Mouse (Mus musculus): ENCODE measurements at regions not wholly inside any gene's neighbourhood (a gene's known extent, or its start where the extent isn't known, plus 50 kb on each side); places are given as distances from the start of the nearest gene placed in this dataset.
"Not testable (repeated sequence)": the region's sequence is repeated elsewhere in the genome, so short reads cannot be mapped to it uniquely, and the experiment has no call there.

DNA sequence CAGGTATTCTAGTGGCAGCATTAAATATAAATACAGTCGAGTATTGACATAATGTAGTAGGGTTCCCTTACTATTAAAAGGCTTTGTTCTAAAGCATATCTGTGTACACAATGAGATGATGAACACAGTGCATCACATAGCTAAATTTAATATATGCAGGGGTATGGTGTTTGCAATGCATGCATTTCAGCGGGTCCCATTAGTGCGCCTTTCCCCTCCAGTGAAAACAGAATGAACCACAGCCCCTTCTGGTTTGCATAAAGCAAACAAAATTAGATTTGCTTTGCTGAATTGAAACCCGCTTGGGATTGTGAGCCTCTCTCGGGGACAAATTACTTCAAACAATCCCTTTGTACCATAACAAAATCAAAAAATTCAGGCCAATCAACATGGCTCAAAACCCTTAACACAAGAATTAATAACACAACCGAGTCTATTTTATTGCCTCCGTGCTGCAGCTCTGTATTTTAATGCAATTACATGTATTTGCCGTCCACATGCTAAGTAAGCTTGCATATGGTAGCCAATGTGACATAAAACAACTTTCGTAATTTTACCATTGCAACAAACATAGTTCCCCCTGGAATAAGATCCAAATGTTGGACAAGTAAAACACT lies 562.6 kb upstream of the Pou3f2 start:
- no peaks in the 10 kb centered on the region for H3K4me1 ChIP-seq (ENCODE audit: control insufficient read depth, insufficient read depth, low read length)
- H3K4me2 ChIP-seq (replicated peaks; ENCODE audit: low read depth, low read length), result no peak overlapping the region

DNA sequence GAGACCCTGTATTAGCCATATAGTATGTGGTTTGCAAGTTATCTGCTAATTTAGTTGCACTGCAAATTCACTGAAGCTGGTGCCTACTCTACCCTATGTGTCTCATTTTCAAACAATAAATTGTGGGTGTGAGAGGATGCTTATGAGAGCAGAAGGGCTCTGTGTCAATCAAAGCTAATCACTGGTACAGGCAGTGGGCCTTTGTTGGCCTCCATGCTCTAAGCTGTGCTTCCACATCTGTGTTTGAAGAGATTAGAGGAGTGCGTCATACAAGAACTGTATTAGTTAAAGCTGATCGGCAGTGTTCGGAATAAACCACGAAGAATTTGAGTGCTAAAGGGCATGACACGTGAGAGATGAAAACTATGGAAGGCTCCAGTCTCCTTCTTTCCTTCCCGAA lies 549.6 kb upstream of the Pou3f2 start:
- no peak overlapping the region for H3K4me2 ChIP-seq (replicated peaks; ENCODE audit: low read depth, low read length)
- no peaks in the 10 kb centered on the region for H3K9me3 ChIP-seq (ENCODE audit: control insufficient read depth, low read depth, low read length)
- no peaks in the 10 kb centered on the region for H3K27me3 ChIP-seq (ENCODE audit: control insufficient read depth, insufficient read depth, low read length)
- no peak overlapping the region for H3K9ac ChIP-seq (replicated peaks; ENCODE audit: low read depth, low read length)
- no peaks in the 10 kb centered on the region for H3K4me1 ChIP-seq (ENCODE audit: control insufficient read depth, insufficient read depth, low read length)
- 77% methylated on average over 6 of the region's 6 CpGs for WGBS
- no peaks in the 10 kb centered on the region for H3K36me3 ChIP-seq (ENCODE audit: control insufficient read depth, insufficient read depth, low read length)
- no peak overlapping the region for H3K4me3 ChIP-seq (ENCODE audit: low read depth, low read length)
- ATAC-seq (ENCODE audit: insufficient number of reproducible peaks, insufficient read depth, low FRiP score, low read depth), result no peak
- no peak overlapping the region for H3K27ac ChIP-seq (ENCODE audit: low read length)

More for the DNA sequence above, 562.6 kb upstream of the Pou3f2 start:
- no peak for ATAC-seq (ENCODE audit: insufficient number of reproducible peaks, insufficient read depth, low FRiP score, low read depth)
- no peak overlapping the region for H3K9ac ChIP-seq (replicated peaks; ENCODE audit: low read depth, low read length)
- no peaks in the 10 kb centered on the region for H3K36me3 ChIP-seq (ENCODE audit: control insufficient read depth, insufficient read depth, low read length)
- WGBS, result 83% methylated on average over 9 of the region's 9 CpGs
- H3K27ac ChIP-seq (ENCODE audit: low read length), result no peak overlapping the region
- H3K27me3 ChIP-seq (ENCODE audit: control insufficient read depth, insufficient read depth, low read length), result no peaks in the 10 kb centered on the region
- no peak overlapping the region for H3K4me3 ChIP-seq (ENCODE audit: low read depth, low read length)
- no peaks in the 10 kb centered on the region for H3K9me3 ChIP-seq (ENCODE audit: control insufficient read depth, low read depth, low read length)

DNA sequence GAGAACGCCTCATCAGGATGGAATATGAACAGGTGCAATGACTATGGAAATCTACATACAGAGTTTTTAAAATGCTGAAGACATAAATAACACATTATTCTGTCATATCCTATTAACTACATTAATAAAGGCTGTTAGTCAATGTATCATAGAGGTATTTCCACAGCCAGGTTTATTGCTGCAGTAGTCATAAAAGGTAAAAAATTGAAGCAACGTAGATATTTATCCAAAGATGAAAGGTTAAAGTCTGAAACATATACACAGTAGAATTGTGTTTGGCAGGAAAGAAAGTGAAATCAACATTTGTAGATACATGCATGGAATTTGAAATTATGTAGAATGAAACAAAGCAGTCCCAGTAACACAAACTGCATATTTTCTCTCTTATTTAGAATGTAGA lies 543.1 kb upstream of the Pou3f2 start:
- no peak for ATAC-seq (ENCODE audit: insufficient number of reproducible peaks, insufficient read depth, low FRiP score, low read depth)
- Histone ChIP-seq H3K9me3 (ENCODE audit: control insufficient read depth, low read depth, low read length) (no peaks in the 10 kb centered on the region), H3K27me3 (ENCODE audit: control insufficient read depth, insufficient read depth, low read length) (no peaks in the 10 kb centered on the region), H3K9ac (replicated peaks; ENCODE audit: low read depth, low read length) (no peak overlapping the region), H3K27ac (ENCODE audit: low read length) (no peak overlapping the region), H3K36me3 (ENCODE audit: control insufficient read depth, insufficient read depth, low read length) (no peaks in the 10 kb centered on the region), H3K4me1 (ENCODE audit: control insufficient read depth, insufficient read depth, low read length) (no peaks in the 10 kb centered on the region), H3K4me2 (replicated peaks; ENCODE audit: low read depth, low read length) (no peak overlapping the region), H3K4me3 (ENCODE audit: low read depth, low read length) (no peak overlapping the region)
- WGBS, result 83% methylated on average over 2 of the region's 2 CpGs

DNA sequence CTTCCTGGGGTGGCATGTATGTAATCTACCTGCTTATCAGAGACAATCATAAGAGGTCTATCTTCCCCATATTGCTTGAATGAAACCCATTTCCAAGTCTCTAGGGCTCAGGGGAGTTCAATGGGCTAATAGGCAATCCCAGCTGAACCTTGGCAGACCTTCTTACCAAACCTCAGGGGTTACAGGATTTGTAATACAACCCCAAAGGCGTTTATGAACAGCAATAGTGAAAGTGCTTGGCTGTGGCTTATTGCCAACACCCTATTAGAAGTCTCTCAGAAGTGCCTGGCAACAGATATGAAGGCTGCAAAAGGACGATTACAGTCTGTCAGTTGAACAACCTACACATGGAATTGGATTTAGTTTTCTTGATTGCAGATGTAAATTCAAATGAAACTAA lies 534.0 kb upstream of the Pou3f2 start:
- no peaks in the 10 kb centered on the region for H3K4me1 ChIP-seq (ENCODE audit: control insufficient read depth, insufficient read depth, low read length)
- no peak for ATAC-seq (ENCODE audit: insufficient number of reproducible peaks, insufficient read depth, low FRiP score, low read depth)
- H3K27ac ChIP-seq (ENCODE audit: low read length), result no peak overlapping the region
- H3K36me3 ChIP-seq (ENCODE audit: control insufficient read depth, insufficient read depth, low read length), result no peaks in the 10 kb centered on the region
- no peak overlapping the region for H3K9ac ChIP-seq (replicated peaks; ENCODE audit: low read depth, low read length)
- H3K9me3 ChIP-seq (ENCODE audit: control insufficient read depth, low read depth, low read length), result no peaks in the 10 kb centered on the region
- H3K27me3 ChIP-seq (ENCODE audit: control insufficient read depth, insufficient read depth, low read length), result no peaks in the 10 kb centered on the region
- no peak overlapping the region for H3K4me3 ChIP-seq (ENCODE audit: low read depth, low read length)
- WGBS, result 58% methylated on average over 2 of the region's 2 CpGs
- no peak overlapping the region for H3K4me2 ChIP-seq (replicated peaks; ENCODE audit: low read depth, low read length)

DNA sequence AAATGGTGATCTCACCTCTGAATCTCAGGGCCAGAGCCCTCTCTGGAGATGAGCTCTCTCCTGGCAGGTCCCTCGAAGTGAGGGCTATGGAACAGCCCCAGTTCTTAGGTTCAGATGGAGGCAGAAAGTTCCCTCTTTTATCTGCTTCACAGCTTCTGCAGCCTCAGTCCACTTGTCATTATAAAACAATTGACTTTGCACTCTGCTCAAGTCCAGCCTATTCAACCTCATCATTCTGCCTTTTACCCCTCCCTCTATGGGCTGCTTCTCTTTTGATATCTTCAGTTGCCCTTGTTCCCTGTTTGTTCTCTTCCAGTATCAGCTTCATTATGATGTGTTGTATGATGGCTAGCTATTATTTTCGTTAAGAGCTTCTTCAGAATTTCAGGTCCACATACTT lies 522.2 kb upstream of the Pou3f2 start:
- ATAC-seq (ENCODE audit: insufficient number of reproducible peaks, insufficient read depth, low FRiP score, low read depth), result no peak
- no peak overlapping the region for H3K4me2 ChIP-seq (replicated peaks; ENCODE audit: low read depth, low read length)
- H3K9ac ChIP-seq (replicated peaks; ENCODE audit: low read depth, low read length), result no peak overlapping the region
- no peaks in the 10 kb centered on the region for H3K9me3 ChIP-seq (ENCODE audit: control insufficient read depth, low read depth, low read length)
- H3K27ac ChIP-seq (ENCODE audit: low read length), result no peak overlapping the region
- no peaks in the 10 kb centered on the region for H3K4me1 ChIP-seq (ENCODE audit: control insufficient read depth, insufficient read depth, low read length)
- no peaks in the 10 kb centered on the region for H3K36me3 ChIP-seq (ENCODE audit: control insufficient read depth, insufficient read depth, low read length)
- WGBS, result 66% methylated on average over 2 of the region's 2 CpGs
- no peak overlapping the region for H3K4me3 ChIP-seq (ENCODE audit: low read depth, low read length)
- H3K27me3 ChIP-seq (ENCODE audit: control insufficient read depth, insufficient read depth, low read length), result no peaks in the 10 kb centered on the region

DNA sequence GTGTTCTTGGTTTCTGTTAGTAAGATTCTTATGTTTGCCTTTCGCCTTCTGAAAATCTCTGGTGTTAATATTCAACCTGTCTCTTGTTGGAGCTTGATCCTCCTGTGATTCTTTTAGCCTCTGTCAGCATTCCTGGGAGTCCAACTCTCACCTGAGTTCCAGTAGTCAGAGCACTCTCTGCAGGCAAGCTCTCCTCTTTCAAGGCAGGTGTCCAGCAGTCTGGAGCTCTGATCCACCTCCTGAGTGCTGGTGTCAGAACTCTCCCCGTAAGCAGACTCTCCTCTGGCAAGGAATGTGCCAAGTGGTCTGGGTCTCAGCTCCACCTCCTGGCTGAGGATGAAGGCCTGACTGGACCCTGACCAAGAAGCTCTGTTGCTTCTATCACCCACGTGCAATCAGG lies 521.0 kb upstream of the Pou3f2 start:
- H3K27ac ChIP-seq (ENCODE audit: low read length); H3K27me3 ChIP-seq (ENCODE audit: control insufficient read depth, insufficient read depth, low read length); H3K4me2 ChIP-seq (replicated peaks; ENCODE audit: low read depth, low read length); H3K4me1 ChIP-seq (ENCODE audit: control insufficient read depth, insufficient read depth, low read length); H3K36me3 ChIP-seq (ENCODE audit: control insufficient read depth, insufficient read depth, low read length); H3K9me3 ChIP-seq (ENCODE audit: control insufficient read depth, low read depth, low read length); ATAC-seq (ENCODE audit: insufficient number of reproducible peaks, insufficient read depth, low FRiP score, low read depth); H3K9ac ChIP-seq (replicated peaks; ENCODE audit: low read depth, low read length); H3K4me3 ChIP-seq (ENCODE audit: low read depth, low read length): not testable (repeated sequence)
- 68% methylated on average over 3 of the region's 3 CpGs for WGBS

DNA sequence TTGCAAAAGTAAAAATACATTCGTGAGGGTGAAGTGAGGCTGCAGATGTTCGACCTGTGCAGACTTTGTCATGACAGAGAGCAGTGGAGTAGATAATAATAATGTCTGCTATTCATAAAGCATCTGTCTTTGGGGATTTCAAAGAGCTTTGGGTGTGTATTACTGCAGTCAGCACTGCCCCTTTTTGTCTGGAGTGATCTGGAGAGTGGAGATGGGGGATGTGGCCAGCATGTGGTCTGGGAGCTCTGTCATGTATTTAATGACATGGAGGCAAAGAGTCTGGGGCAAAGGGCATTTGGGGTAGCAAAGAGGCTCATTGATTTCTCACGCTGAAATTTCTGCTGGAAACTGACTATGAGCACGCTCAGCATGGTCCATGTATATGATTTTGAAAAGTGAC lies 510.8 kb upstream of the Pou3f2 start:
- H3K9me3 ChIP-seq (ENCODE audit: control insufficient read depth, low read depth, low read length), result no peaks in the 10 kb centered on the region
- H3K27me3 ChIP-seq (ENCODE audit: control insufficient read depth, insufficient read depth, low read length), result no peaks in the 10 kb centered on the region
- 37% methylated on average over 4 of the region's 4 CpGs for WGBS

DNA sequence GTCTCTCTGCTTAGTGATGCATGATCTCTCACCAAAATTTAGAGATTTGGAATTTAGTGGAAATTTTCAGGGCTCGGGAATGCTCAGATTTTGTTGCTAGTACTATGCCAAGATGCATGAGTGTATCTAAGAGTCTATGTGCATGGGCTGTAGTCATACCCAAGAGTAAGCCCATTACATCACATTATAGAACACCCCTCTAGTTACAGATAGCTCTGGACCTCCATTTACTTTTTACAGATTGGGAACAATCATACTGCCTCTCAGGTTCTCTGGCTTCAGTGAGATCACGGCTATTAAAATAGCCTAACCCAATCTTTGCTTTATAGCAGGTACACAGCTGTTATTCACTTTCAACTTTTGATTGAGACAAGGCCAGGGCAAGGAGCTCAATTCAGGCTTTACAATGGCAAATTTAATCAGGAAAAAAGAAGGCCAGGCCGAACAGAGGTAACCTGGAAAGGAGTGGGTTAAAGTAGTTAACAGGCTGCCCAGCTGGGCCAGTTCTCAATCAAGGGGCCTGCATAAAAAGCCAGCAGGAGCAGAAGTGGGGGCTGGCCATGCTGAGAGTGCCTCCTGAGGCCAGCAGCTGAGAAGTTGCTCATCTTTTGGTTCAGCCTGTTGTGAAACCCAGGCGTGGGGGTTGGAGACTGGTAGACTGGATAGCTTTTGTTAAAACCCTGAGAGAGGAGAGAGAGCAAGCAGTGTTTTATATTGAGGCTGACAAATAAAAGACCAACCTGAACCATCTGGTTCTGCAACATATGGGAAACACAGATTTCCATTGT lies 509.2 kb upstream of the Pou3f2 start:
- Histone ChIP-seq H3K36me3 (ENCODE audit: control insufficient read depth, insufficient read depth, low read length) (no peaks in the 10 kb centered on the region), H3K9me3 (ENCODE audit: control insufficient read depth, low read depth, low read length) (no peaks in the 10 kb centered on the region), H3K27ac (ENCODE audit: low read length) (no peak overlapping the region), H3K4me2 (replicated peaks; ENCODE audit: low read depth, low read length) (no peak overlapping the region), H3K4me3 (ENCODE audit: low read depth, low read length) (no peak overlapping the region), H3K4me1 (ENCODE audit: control insufficient read depth, insufficient read depth, low read length) (no peaks in the 10 kb centered on the region), H3K9ac (replicated peaks; ENCODE audit: low read depth, low read length) (no peak overlapping the region), H3K27me3 (ENCODE audit: control insufficient read depth, insufficient read depth, low read length) (no peaks in the 10 kb centered on the region)
- 46% methylated on average over 4 of the region's 4 CpGs for WGBS
- ATAC-seq (ENCODE audit: insufficient number of reproducible peaks, insufficient read depth, low FRiP score, low read depth), result peak; percentile 42; the same call in 1 of the 2 replicates

More for the DNA sequence above, 510.8 kb upstream of the Pou3f2 start:
- Histone ChIP-seq H3K9ac (replicated peaks; ENCODE audit: low read depth, low read length) (no peak overlapping the region), H3K4me3 (ENCODE audit: low read depth, low read length) (no peak overlapping the region), H3K4me1 (ENCODE audit: control insufficient read depth, insufficient read depth, low read length) (no peaks in the 10 kb centered on the region), H3K27ac (ENCODE audit: low read length) (no peak overlapping the region), H3K4me2 (replicated peaks; ENCODE audit: low read depth, low read length) (no peak overlapping the region), H3K36me3 (ENCODE audit: control insufficient read depth, insufficient read depth, low read length) (no peaks in the 10 kb centered on the region)
- ATAC-seq (ENCODE audit: insufficient number of reproducible peaks, insufficient read depth, low FRiP score, low read depth), result no peak
